Comparison of ENCODE assay signal across 12 mouse cellular contexts in the genomic region with DNA sequence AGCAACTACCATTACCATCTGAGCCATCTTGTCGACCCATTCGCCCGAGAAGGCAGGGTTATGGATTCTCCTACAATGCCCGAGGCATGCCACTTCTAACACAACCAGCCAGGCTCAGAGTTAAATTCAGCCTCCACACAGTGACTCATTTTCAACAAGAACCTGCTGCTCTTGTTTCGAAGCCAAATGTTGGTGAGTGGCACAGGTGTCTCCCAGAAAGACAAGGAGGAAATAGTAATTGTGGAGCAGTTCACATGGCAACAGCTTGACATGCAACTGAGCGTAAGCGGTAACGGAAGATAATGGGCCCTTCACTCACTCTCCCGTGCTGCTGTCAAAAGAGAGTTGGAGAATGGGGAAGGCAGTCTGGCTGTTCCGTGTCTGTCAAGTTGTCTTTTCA.
DNase-seq lines count a peak whose midpoint lies in the region; ATAC-seq and TF ChIP-seq lines count a peak whose summit lies in the region.
"Had no signal": no experiment of that assay in that cellular context is flagged by ENCODE, and none has a peak within 500 bp of the region (broad histone marks: within the 10 kb centered on the region; RNA-seq: fewer than 3 reads in every experiment).

No protein-coding gene starts in this region.

- H3K36me3 ChIP-seq in hindbrain, postnatal 0 days (ENCODE audit: insufficient read depth, low read length): no peaks in the 10 kb centered on the region
- no peaks in the 10 kb centered on the region for H3K36me3 ChIP-seq in hindbrain, embryonic 10.5 days
- H3K36me3 ChIP-seq in heart, embryonic 10.5 days: no peaks in the 10 kb centered on the region
- H3K36me3 ChIP-seq in intestine, embryonic 15.5 days: no peaks in the 10 kb centered on the region
- H3K36me3 ChIP-seq: heart, embryonic 12.5 days; kidney, embryonic 15.5 days; neural tube, embryonic 13.5 days had no signal

- no peak overlapping the region for H3K27ac ChIP-seq in hindbrain, postnatal 0 days
- H3K27ac ChIP-seq in hindbrain, embryonic 10.5 days: no peak overlapping the region
- H3K27ac ChIP-seq in heart, embryonic 10.5 days: no peak overlapping the region
- H3K27ac ChIP-seq in intestine, embryonic 15.5 days: no peak overlapping the region
- H3K27ac ChIP-seq: kidney, embryonic 15.5 days; neural tube, embryonic 13.5 days had no signal

- no peaks in the 10 kb centered on the region for H3K9me3 ChIP-seq in hindbrain, postnatal 0 days (ENCODE audit: low read length)
- peaks cover 5% of the 10 kb centered on the region; the same call in 1 of the 2 replicates for H3K9me3 ChIP-seq in hindbrain, embryonic 10.5 days
- no peaks in the 10 kb centered on the region for H3K9me3 ChIP-seq in heart, embryonic 10.5 days
- H3K9me3 ChIP-seq in intestine, embryonic 15.5 days: no peaks in the 10 kb centered on the region
- H3K9me3 ChIP-seq: heart, embryonic 12.5 days; kidney, embryonic 15.5 days; neural tube, embryonic 13.5 days had no signal

- WGBS in hindbrain, postnatal 0 days: 56% methylated on average over 10 of the region's 10 CpGs
- WGBS in hindbrain, embryonic 10.5 days: 80% methylated on average over 10 of the region's 10 CpGs
- 83% methylated on average over 10 of the region's 10 CpGs for WGBS in heart, embryonic 10.5 days
- 92% methylated on average over 10 of the region's 10 CpGs for WGBS in intestine, embryonic 15.5 days

- no peak for TF ChIP-seq CTCF in hindbrain, postnatal 0 days (IDR thresholded peaks at IDR 0.05; ENCODE audit: low read depth)

- H3K4me1 ChIP-seq in hindbrain, postnatal 0 days (ENCODE audit: insufficient read depth, low read length): no peaks in the 10 kb centered on the region
- H3K4me1 ChIP-seq in hindbrain, embryonic 10.5 days (replicated peaks): peaks cover 19% of the 10 kb centered on the region
- H3K4me1 ChIP-seq in heart, embryonic 10.5 days: peaks cover 15% of the 10 kb centered on the region
- H3K4me1 ChIP-seq in intestine, embryonic 15.5 days (replicated peaks): 0 out of 2 replicates have a peak, but pooled peaks cover 2% of the 10 kb centered on the region

- H3K9ac ChIP-seq in hindbrain, postnatal 0 days (replicated peaks; ENCODE audit: low read length): no peak overlapping the region
- no peak overlapping the region for H3K9ac ChIP-seq in intestine, embryonic 15.5 days
- H3K9ac ChIP-seq: heart, embryonic 12.5 days; kidney, embryonic 15.5 days; neural tube, embryonic 13.5 days had no signal

- no peak for ATAC-seq in hindbrain, postnatal 0 days
- ATAC-seq in intestine, embryonic 15.5 days: no peak
- ATAC-seq: CD4-positive, CD25-positive, alpha-beta regulatory T cell, adult 4 months had no signal

- no peak overlapping the region for H3K4me2 ChIP-seq in hindbrain, postnatal 0 days (ENCODE audit: low read depth, low read length)
- no peak overlapping the region for H3K4me2 ChIP-seq in intestine, embryonic 15.5 days (replicated peaks)
- H3K4me2 ChIP-seq: heart, embryonic 12.5 days; kidney, embryonic 15.5 days; neural tube, embryonic 13.5 days had no signal

- H3K27me3 ChIP-seq in hindbrain, postnatal 0 days (ENCODE audit: insufficient read depth, low read length): no peaks in the 10 kb centered on the region
- no peaks in the 10 kb centered on the region for H3K27me3 ChIP-seq in hindbrain, embryonic 10.5 days (ENCODE audit: insufficient read depth, poor library complexity, severe bottlenecking)
- H3K27me3 ChIP-seq in heart, embryonic 10.5 days (ENCODE audit: insufficient read depth, poor library complexity, severe bottlenecking): no peaks in the 10 kb centered on the region
- no peaks in the 10 kb centered on the region for H3K27me3 ChIP-seq in intestine, embryonic 15.5 days (replicated peaks)
- H3K27me3 ChIP-seq: heart, embryonic 12.5 days; kidney, embryonic 15.5 days; neural tube, embryonic 13.5 days had no signal

- no peak overlapping the region for H3K4me3 ChIP-seq in hindbrain, postnatal 0 days (ENCODE audit: low read length)
- no peak overlapping the region for H3K4me3 ChIP-seq in hindbrain, embryonic 10.5 days
- H3K4me3 ChIP-seq in heart, embryonic 10.5 days: no peak overlapping the region
- no peak overlapping the region for H3K4me3 ChIP-seq in intestine, embryonic 15.5 days (replicated peaks)
- H3K4me3 ChIP-seq: heart, embryonic 12.5 days; kidney, embryonic 15.5 days; neural tube, embryonic 13.5 days had no signal

- DNase-seq in hindbrain, postnatal 0 days (ENCODE audit: low spot score): peak; percentile 27
- DNase-seq in hindbrain, embryonic 10.5 days (ENCODE audit: low spot score): no peak
- DNase-seq in cerebellum, adult 8-10 months: peak; percentile 48
- DNase-seq in layer of hippocampus, adult 11-12 months (ENCODE audit: low spot score): peak; percentile 63
- peak; percentile 45 to 77 for DNase-seq in right cerebral cortex, postnatal 10 days (ENCODE audit: low spot score in 2 of 2)
- DNase-seq in heart, embryonic 10.5 days (ENCODE audit: low spot score): no peak
- DNase-seq in retina, embryonic 14.5 days (ENCODE audit: low spot score): no peak

Comparison
In these comparisons a context has a peak if more than half of its experiments do, and no peak if none do; other contexts are left out.
1. DNase-seq: peak in hindbrain, postnatal 0 days (single experiment), cerebellum, adult 8-10 months (single experiment), layer of hippocampus, adult 11-12 months (single experiment) and right cerebral cortex, postnatal 10 days (2 of 2); none in hindbrain, embryonic 10.5 days (single experiment), heart, embryonic 10.5 days (single experiment) and retina, embryonic 14.5 days (single experiment).